Mouse (Mus musculus) brain, embryonic 14.5 days (tissue): ENCODE results near the gene Vwf.

ENCODE experiments used
- CTCF ChIP-seq: fragments of 200-500 bp; IDR thresholded peaks from 2 replicates; pipeline ENCODE4 v1.5.1; 2012; ENCODE audit warnings: inconsistent platforms, mild to moderate bottlenecking, moderate library complexity, borderline replicate concordance; ENCODE audit not compliant: insufficient read depth, insufficient read length; ENCODE audit errors: extremely low read depth
- POLR2A ChIP-seq: fragments of 200-500 bp; IDR thresholded peaks from 2 replicates; pipeline ENCODE4 v1.6.1; 2012; ENCODE audit warnings: mild to moderate bottlenecking, inconsistent platforms, borderline replicate concordance; ENCODE audit not compliant: poor library complexity, insufficient read depth, insufficient read length, severe bottlenecking; ENCODE audit errors: extremely low read depth

- no peak for TF ChIP-seq POLR2A
- no peak for TF ChIP-seq CTCF
Observed at GRCm38 (mm10) chr6:125573189-125573928, 26.8 kb downstream of the Vwf start.
